Mouse (Mus musculus): ENCODE data around the gene Olfr1344.
"Not testable (repeated sequence)": the region's sequence is repeated elsewhere in the genome, so short reads cannot be mapped to it uniquely, and the experiment has no call there.

Gene Olfr1344

DNA sequence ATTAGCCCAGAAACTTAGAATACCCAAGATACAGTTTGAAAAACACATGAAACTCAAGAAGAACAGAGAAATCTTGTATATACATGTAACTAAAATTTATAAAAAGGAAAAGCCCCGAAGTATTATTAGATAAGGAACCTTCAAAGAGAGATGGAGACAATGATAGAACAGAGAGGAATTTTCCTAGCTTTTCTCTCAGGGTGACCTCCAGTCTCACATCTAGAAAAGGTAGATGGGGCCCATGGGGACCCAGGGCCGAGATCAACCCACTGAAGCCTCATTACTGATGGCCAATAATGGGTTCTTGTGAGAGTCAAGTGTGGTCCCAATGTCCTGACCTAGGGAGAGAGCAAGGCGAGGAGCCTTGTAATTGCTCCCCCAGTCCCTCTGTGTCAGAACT is at the start of gene Olfr1344:
Gene Olfr1344 (plus strand): TSS at position 301 of the 400 bp plus-strand sequence.
- DNase-seq (ENCODE audit: low spot score in 2 of 2) = no peak

DNA sequence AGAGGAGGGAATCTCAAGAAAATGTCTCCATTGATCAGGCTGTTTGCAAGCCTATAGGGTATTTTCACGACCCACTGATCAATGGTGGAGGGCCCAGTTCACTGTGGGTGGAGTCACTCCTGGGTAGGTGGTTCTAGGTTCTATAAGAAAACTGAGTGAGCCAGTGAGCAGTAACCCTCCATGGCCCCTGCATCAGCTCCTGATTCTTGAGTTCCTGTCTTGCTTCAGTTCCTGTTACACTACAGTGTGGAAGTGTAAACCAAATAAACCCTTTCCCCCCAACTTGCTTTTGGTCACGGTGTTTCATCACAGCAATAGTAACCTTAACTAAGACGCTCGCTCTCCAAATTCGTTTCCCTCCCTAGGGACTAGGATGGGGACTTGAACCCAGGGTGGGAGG is 49.5 kb upstream of the Olfr1344 start:
- DNase-seq (ENCODE audit: low spot score in 2 of 2) = no peak

DNA sequence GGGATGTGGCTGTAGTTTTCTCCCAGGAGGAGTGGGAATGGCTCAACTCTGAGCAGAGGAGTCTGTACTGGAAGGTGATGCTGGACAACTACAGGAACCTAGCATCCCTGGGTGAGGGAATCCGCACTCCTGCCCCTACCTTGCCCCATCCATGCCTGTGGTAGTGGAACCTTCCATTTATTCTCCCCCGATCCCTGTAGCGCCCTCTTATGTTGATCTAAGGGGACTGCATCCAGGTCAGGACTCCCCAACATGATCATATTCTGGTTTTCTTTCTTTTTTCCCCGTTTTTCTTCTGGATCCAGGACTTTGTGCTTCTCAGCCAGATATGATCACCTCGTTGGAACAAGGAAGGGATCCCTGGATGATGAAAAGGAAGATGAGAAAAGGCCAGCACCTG is 49.0 kb upstream of the Olfr1344 start:
- DNase-seq (ENCODE audit: low spot score in 2 of 2) = no peak

DNA sequence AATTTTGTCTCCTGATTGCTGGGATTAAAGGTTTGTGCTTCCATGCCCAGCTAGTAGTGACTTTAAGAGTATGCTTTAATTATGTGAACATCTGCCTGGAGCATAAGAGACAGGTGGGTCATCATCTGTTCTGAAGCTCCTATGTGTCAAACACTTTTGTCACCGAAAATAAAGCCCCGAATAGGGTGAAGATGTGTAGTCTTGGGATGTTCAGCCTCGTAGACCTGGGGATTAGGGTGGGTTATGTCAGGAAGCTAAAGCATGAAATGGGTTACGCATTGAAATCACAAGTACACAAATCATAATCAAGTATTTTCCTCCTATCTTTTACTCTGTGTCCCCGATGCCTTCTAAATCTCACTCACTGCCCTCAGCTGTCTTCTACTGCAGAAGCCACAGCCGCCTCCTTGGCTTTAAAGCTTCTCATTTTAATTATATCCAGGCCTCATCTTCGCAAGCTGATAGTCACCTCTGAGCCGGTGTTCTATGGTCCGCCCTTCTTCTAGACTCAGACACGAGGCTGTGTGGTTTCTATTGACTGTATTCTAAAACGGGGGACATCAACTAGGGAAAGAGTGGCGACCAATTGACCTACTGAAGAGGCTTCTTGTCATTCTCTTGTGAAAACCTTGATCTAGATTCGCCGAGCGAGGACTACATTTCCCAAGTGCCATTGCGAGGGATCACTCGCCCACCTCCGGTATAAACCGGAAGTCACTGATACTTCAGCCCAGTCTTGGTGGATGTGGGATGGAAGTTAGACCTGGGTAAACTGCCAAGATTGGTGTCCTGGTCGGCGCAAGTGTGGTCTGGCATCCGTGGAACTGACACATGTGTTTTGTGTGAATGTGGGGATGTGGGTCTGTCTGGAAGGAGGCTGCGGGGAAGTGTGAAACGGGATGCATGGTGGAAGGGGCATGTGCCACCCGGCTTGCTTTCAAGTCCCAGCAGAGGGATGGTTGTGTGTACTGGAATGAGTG is 40.2 kb upstream of the Olfr1344 start, which contains the start of gene Smim17:
Gene Smim17 (plus strand): TSS at position 720 of the 980 bp plus-strand sequence.
- DNase-seq (ENCODE audit: low spot score in 2 of 2) = peak in 1 of 2 experiments; percentile 18

DNA sequence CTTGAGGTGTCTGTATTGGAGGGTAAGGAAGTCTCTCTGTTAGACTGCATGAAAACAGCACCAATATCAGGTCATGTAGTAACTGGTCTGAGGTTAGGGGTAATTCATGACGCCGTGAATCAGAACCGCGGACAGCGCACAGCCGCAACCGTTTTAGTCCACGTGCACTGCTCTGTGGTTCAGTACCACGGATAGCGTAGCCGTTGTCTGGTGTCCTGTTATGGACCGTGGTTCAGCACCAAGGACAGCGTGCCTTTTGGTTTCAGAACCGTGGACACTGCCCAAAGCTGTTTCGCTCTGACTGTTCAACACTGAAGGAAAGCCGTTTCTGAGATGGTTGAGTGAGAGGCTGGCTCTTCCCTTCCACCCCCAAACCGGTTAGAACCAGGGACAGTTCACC is 28.4 kb upstream of the Olfr1344 start, which contains the start of gene Gm20715:
Gene Gm20715 (plus strand): TSS at position 235 of the 400 bp plus-strand sequence.
- DNase-seq (ENCODE audit: low spot score in 2 of 2) = peak; percentile 88 to 96

GRCm38 (mm10) chr7:6414626-6415441 is 23.7 kb upstream of the Olfr1344 start:
- DNase-seq (ENCODE audit: low spot score in 2 of 2) = no peak

DNA sequence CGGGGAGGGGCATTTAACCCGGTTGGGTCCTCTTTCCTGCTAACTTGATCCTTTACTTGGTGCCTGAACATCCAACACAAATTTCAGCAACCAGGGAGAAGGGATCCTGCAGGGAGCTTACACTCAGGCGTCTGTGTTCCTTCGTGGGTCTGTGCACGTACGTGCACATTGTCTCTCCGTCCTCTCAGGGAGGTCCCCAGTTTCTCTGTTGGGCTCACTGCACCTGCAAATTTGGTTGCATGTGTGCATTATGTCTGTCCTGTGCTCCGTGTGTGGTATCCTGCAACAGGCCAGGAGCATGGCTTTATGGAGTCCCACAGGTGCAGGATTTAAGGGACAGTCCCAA is 23.1 kb upstream of the Olfr1344 start:
- no peak for DNase-seq (ENCODE audit: low spot score in 2 of 2)

GRCm38 (mm10) chr7:6419894-6420293 is 18.6 kb upstream of the Olfr1344 start:
- DNase-seq (ENCODE audit: low spot score in 2 of 2) = no peak

DNA sequence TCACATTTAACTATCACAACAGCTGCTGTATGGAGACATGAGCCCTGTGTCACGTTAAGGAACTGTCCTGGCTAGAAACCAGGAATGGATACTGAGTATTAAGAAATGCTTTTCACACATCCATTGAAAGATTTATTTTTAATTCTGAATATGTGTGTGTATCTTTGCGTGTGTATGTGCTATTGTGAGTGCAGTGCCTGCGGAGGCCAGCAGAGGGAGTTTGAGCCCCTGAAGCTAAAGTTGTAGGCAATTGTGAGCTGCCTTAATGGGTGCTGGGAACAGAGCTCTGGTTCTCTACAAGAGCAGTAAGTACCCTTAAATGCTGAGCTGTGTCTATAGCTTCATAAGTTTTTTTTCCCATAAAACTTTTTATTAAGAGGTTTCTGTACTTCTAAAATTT is 9.1 kb upstream of the Olfr1344 start:
- DNase-seq (ENCODE audit: low spot score in 2 of 2) = no peak

GRCm38 (mm10) chr7:6430342-6430741 is 8.1 kb upstream of the Olfr1344 start:
- DNase-seq (ENCODE audit: low spot score in 2 of 2) = no peak

DNA sequence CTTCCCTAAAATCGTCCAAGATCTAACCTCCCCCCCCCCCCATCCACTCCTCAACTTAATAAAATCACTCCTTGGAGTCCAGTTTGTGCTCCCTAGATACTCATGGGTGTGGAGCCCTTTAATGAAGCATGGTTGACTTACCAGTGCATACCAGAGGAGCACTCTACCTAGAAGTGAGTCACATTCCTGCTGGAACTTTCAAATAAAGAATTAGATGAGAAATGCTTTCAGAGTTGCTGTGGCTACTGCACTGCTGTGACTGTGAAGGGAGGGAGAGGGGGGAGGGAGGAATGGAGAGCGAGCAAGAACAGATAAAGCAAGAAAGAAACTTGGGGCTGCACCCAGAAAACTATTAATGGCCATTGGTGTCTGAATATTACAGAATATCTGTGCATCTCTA is 2.7 kb downstream of the Olfr1344 start:
- no peak for DNase-seq (ENCODE audit: low spot score in 2 of 2)

DNA sequence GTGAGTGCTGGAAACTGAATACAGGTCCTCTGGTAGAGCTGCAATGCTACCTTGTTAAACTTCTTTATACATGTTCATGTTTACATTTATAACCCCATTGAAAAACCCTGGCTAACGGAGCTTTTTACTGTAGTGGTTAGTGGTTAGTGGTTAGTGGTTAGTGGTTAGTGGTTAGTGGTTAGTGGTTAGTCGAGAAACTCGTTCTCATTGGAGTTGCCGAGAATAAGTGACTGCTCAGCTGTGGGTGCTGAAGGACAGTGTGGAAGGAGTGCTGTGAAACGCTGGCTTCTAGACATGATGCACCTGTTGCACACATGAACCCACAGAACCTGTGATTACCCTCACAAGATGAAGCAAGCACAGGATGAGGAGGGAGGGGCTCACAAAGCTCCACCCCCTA is 9.3 kb downstream of the Olfr1344 start:
- DNase-seq (ENCODE audit: low spot score in 2 of 2) = no peak

DNA sequence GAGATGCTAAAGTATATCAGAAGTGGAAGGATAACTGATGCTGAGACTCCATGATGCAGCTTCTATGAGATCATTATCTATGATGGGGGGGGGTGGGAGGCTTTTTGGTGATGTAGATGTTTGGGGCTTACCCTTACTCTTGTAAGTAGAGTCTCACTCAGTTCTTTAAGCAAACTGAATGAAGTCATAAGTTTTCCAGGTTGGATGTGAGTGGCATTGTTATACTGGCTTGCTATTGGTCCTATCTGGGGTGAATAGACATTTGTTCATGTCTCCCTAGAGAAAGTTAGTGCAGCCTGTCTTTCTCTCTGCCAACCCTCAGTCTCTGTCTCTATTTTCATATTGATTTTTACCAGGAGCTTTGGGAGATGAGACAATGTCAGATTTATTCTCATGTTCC is 17.4 kb downstream of the Olfr1344 start, which contains the start of gene Olfr1336:
Gene Olfr1336 (plus strand): TSS at position 301 of the 400 bp plus-strand sequence.
- DNase-seq (ENCODE audit: low spot score in 2 of 2) = no peak

DNA sequence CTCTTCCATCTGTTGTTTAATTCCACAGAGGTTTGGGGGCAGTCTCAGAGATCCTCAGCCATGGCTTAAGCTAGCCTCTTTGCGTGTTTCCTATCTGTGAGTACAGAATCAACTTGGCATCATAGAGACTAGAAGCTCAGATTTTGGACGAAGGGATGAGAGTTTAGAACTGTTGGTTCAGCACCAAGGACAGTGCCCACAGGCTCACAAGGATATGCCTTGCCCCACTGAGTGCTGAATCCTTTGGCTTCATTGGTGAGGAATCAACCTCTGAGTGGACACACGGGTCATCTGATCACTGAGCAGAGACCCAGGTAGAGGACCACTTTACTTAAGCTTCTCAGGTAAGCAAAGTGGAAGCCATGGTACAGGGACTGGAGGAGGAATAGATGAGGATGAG is 17.9 kb downstream of the Olfr1344 start:
- DNase-seq (ENCODE audit: low spot score in 2 of 2) = no peak

DNA sequence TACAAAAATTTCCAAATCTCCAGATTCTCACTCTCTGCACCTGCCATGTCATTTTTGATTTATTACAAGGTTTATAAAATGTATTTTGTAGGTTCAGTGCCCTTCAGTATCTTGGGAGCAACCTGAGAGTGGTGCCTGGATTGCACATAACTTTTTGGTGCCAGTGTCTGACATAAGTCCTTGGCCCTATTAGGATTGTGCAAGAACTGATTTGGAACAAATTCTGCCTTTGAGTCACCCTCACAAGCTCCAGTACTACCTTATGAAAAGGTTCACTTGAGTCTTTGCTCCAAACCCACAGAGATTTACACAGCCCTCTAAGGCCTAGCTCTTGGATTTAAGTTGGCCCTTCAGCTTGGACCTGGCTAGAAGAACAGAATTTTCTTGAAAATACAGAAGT is 28.5 kb downstream of the Olfr1344 start, which contains the start of gene Olfr1346:
Gene Olfr1346 (plus strand): TSS at position 151 of the 400 bp plus-strand sequence.
- no peak for DNase-seq (ENCODE audit: low spot score in 2 of 2)

- not testable (repeated sequence) for DNase-seq (ENCODE audit: low spot score in 2 of 2)
Measured at GRCm38 (mm10) chr7:6477633-6478032, 39.1 kb downstream of the Olfr1344 start.

DNA sequence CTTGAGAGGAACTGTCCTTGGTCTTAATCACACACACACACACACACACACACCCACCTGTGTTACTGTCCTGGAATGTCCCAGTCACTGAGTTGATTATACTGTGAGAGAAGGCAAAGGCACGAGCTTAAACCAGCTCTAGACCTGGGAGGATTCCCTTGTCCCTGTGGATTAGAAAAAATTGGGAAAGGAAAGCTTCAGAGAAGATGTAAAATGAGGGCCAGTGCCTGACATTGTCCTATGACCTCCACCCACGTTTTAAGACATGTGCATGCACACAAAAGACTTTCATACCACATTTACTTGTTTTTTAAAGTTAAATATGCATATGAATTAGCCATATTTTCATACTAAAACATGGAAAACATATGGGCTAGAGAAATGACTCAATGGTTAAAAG is 48.4 kb downstream of the Olfr1344 start, which contains the start of gene Olfr5:
Gene Olfr5 (minus strand): TSS at position 101 of the 400 bp plus-strand sequence.
- DNase-seq (ENCODE audit: low spot score in 2 of 2) = no peak
